ENCODE assay signal across 29 mouse cellular contexts in genomic region chr6:34149066-34149465, GRCm38 (mm10). TPM values are rescaled to one million over a fixed set of nuclear protein-coding genes. Genes with fewer than 3 reads are reported as not detected.
DNase-seq lines count a peak whose midpoint lies in the region; ATAC-seq and TF ChIP-seq lines count a peak whose summit lies in the region.
"Had no signal": no experiment of that assay in that cellular context is flagged by ENCODE, and none has a peak within 500 bp of the region (broad histone marks: within the 10 kb centered on the region; RNA-seq: fewer than 3 reads in every experiment).

No protein-coding gene starts in this region.

- no peak for ATAC-seq in forebrain, embryonic 14.5 days
- ATAC-seq in liver, embryonic 11.5 days (replicated peaks; ENCODE audit: low FRiP score) = no peak
- no peak for ATAC-seq in liver, postnatal 0 days
- ATAC-seq in forebrain, embryonic 16.5 days = 0 out of 2 replicates have a peak, but pooled peaks have one; percentile 13
- ATAC-seq in erythroblast, adult 5-6 weeks (replicated peaks; ENCODE audit: low FRiP score, poor library complexity, severe bottlenecking) = no peak
- ATAC-seq: hindbrain, embryonic 16.5 days; Patski had no signal

- no peaks in the 10 kb centered on the region for H3K36me3 ChIP-seq in forebrain, embryonic 14.5 days (ENCODE audit: control insufficient read depth, insufficient read depth, low read length)
- no peaks in the 10 kb centered on the region for H3K36me3 ChIP-seq in forebrain, embryonic 10.5 days (replicated peaks)
- no peaks in the 10 kb centered on the region for H3K36me3 ChIP-seq in liver, embryonic 11.5 days (ENCODE audit: control insufficient read depth, insufficient read depth, low read length)
- H3K36me3 ChIP-seq in liver, postnatal 0 days (replicated peaks; ENCODE audit: insufficient read depth, low read length) = no peaks in the 10 kb centered on the region
- H3K36me3 ChIP-seq in forebrain, embryonic 16.5 days (ENCODE audit: control insufficient read depth, insufficient read depth) = no peaks in the 10 kb centered on the region
- H3K36me3 ChIP-seq: G1E; heart, embryonic 12.5 days; heart, embryonic 15.5 days; hindbrain, embryonic 10.5 days; hindbrain, embryonic 13.5 days; intestine, embryonic 15.5 days had no signal

- DNase-seq in forebrain, embryonic 14.5 days (ENCODE audit: low spot score) = peak; percentile 53
- no peak for DNase-seq in forebrain, embryonic 10.5 days (ENCODE audit: extremely low spot score, low spot score)
- peak; percentile 8 for DNase-seq in liver, embryonic 11.5 days (ENCODE audit: low spot score)
- DNase-seq in liver, postnatal 0 days = no peak
- DNase-seq: adrenal gland, adult 2 months; adrenal gland, postnatal 14 days; B cell, adult 2 months; cerebellum, adult 11-12 months; cerebellum, adult 8-10 months; cerebellum, postnatal 10 days; cerebellum, postnatal 36 days; embryo, embryonic 11 days; gastrocnemius, postnatal 10 days; gastrocnemius, postnatal 36 days; heart, postnatal 10 days; heart, postnatal 36 days; kidney, adult 11 months; kidney, adult 8-10 months had no signal

- H3K4me2 ChIP-seq in forebrain, embryonic 14.5 days (ENCODE audit: low read length) = no peak overlapping the region
- H3K4me2 ChIP-seq in liver, embryonic 11.5 days = no peak overlapping the region
- no peak overlapping the region for H3K4me2 ChIP-seq in liver, postnatal 0 days (ENCODE audit: low read depth, low read length)
- H3K4me2 ChIP-seq in forebrain, embryonic 16.5 days (ENCODE audit: low read length) = no peak overlapping the region
- H3K4me2 ChIP-seq: heart, embryonic 12.5 days; heart, embryonic 15.5 days; hindbrain, embryonic 13.5 days; intestine, embryonic 15.5 days had no signal

- H3K4me3 ChIP-seq in forebrain, embryonic 14.5 days (ENCODE audit: low read depth, low read length) = no peak overlapping the region
- no peak overlapping the region for H3K4me3 ChIP-seq in forebrain, embryonic 10.5 days
- no peak overlapping the region for H3K4me3 ChIP-seq in liver, embryonic 11.5 days (ENCODE audit: low read depth, low read length)
- no peak overlapping the region for H3K4me3 ChIP-seq in liver, postnatal 0 days (ENCODE audit: low read depth, low read length)
- H3K4me3 ChIP-seq in forebrain, embryonic 16.5 days (replicated peaks; ENCODE audit: low read length) = no peak overlapping the region
- H3K4me3 ChIP-seq: heart, embryonic 12.5 days; heart, embryonic 15.5 days; hindbrain, embryonic 10.5 days; hindbrain, embryonic 13.5 days; intestine, embryonic 15.5 days had no signal

- peaks cover 24% of the 10 kb centered on the region for H3K4me1 ChIP-seq in forebrain, embryonic 14.5 days (ENCODE audit: control insufficient read depth, insufficient read depth, low read length)
- peaks cover 16% of the 10 kb centered on the region for H3K4me1 ChIP-seq in forebrain, embryonic 10.5 days
- no peaks in the 10 kb centered on the region for H3K4me1 ChIP-seq in liver, embryonic 11.5 days (replicated peaks; ENCODE audit: control insufficient read depth, insufficient read depth, low read length)
- H3K4me1 ChIP-seq in liver, postnatal 0 days (ENCODE audit: insufficient read depth) = peaks cover 6% of the 10 kb centered on the region; the same call in 1 of the 2 replicates
- H3K4me1 ChIP-seq in forebrain, embryonic 16.5 days (replicated peaks; ENCODE audit: control insufficient read depth, insufficient read depth, low read length) = peaks cover 30% of the 10 kb centered on the region

- TF ChIP-seq EP300 in liver, postnatal 0 days (IDR thresholded peaks at IDR 0.05; ENCODE audit: low read depth) = no peak

- H3K9ac ChIP-seq in forebrain, embryonic 14.5 days (ENCODE audit: low read length) = no peak overlapping the region
- H3K9ac ChIP-seq in liver, embryonic 11.5 days (ENCODE audit: low read depth, low read length) = no peak overlapping the region
- H3K9ac ChIP-seq in liver, postnatal 0 days (replicated peaks) = no peak overlapping the region
- no peak overlapping the region for H3K9ac ChIP-seq in forebrain, embryonic 16.5 days (replicated peaks; ENCODE audit: low read depth, low read length)
- H3K9ac ChIP-seq: heart, embryonic 12.5 days; heart, embryonic 15.5 days; hindbrain, embryonic 13.5 days; intestine, embryonic 15.5 days had no signal

- no peaks in the 10 kb centered on the region for H3K9me3 ChIP-seq in forebrain, embryonic 14.5 days (replicated peaks; ENCODE audit: control insufficient read depth, low read length)
- no peaks in the 10 kb centered on the region; the same call in 1 of the 2 replicates for H3K9me3 ChIP-seq in forebrain, embryonic 10.5 days
- H3K9me3 ChIP-seq in liver, embryonic 11.5 days (ENCODE audit: control insufficient read depth, low read length) = peaks cover 2% of the 10 kb centered on the region; the same call in 1 of the 2 replicates
- no peaks in the 10 kb centered on the region for H3K9me3 ChIP-seq in liver, postnatal 0 days (ENCODE audit: low read length)
- H3K9me3 ChIP-seq in forebrain, embryonic 16.5 days (ENCODE audit: control insufficient read depth, low read length) = no peaks in the 10 kb centered on the region
- H3K9me3 ChIP-seq: heart, embryonic 12.5 days; heart, embryonic 15.5 days; intestine, embryonic 15.5 days had no signal

- 78% methylated on average over 9 of the region's 9 CpGs for WGBS in forebrain, embryonic 14.5 days
- WGBS in forebrain, embryonic 10.5 days = 90% methylated on average over 9 of the region's 9 CpGs
- 84% methylated on average over 9 of the region's 9 CpGs for WGBS in liver, embryonic 11.5 days
- 83% methylated on average over 9 of the region's 9 CpGs for WGBS in liver, postnatal 0 days (ENCODE audit: insufficient replicate concordance)
- WGBS in forebrain, embryonic 16.5 days = 61% methylated on average over 9 of the region's 9 CpGs

- no peak for TF ChIP-seq CTCF in liver, postnatal 0 days (IDR thresholded peaks at IDR 0.05; ENCODE audit: low read depth)

- peak overlapping the region; percentile 66 for H3K27ac ChIP-seq in forebrain, embryonic 14.5 days (ENCODE audit: low read depth, low read length)
- no peak overlapping the region for H3K27ac ChIP-seq in forebrain, embryonic 10.5 days
- no peak overlapping the region for H3K27ac ChIP-seq in liver, embryonic 11.5 days (ENCODE audit: low read depth, low read length)
- no peak overlapping the region for H3K27ac ChIP-seq in liver, postnatal 0 days (ENCODE audit: low read depth)
- peak overlapping the region; percentile 79 for H3K27ac ChIP-seq in forebrain, embryonic 16.5 days (ENCODE audit: low read length)
- H3K27ac ChIP-seq: heart, embryonic 15.5 days; hindbrain, embryonic 10.5 days; hindbrain, embryonic 13.5 days; intestine, embryonic 15.5 days had no signal

- no peaks in the 10 kb centered on the region for H3K27me3 ChIP-seq in forebrain, embryonic 14.5 days (replicated peaks; ENCODE audit: control insufficient read depth, insufficient read depth, low read length)
- H3K27me3 ChIP-seq in forebrain, embryonic 10.5 days (ENCODE audit: poor library complexity, severe bottlenecking) = no peaks in the 10 kb centered on the region
- no peaks in the 10 kb centered on the region for H3K27me3 ChIP-seq in liver, embryonic 11.5 days (replicated peaks; ENCODE audit: control insufficient read depth, insufficient read depth, low read length)
- no peaks in the 10 kb centered on the region for H3K27me3 ChIP-seq in liver, postnatal 0 days (ENCODE audit: insufficient read depth, low read length)
- H3K27me3 ChIP-seq in forebrain, embryonic 16.5 days (replicated peaks; ENCODE audit: control insufficient read depth, insufficient read depth, low read length) = no peaks in the 10 kb centered on the region
- H3K27me3 ChIP-seq: CH12.LX; heart, embryonic 12.5 days; heart, embryonic 15.5 days; hindbrain, embryonic 13.5 days; intestine, embryonic 15.5 days; Patski had no signal

RNA-seq across cellular contexts. Expression of gene Slc35b4, which starts 27.8 kb away (rescaled TPM):
- polyA plus RNA-seq in forebrain, embryonic 14.5 days (2014; fragmentation: Nextera tagmentation; extraction: Ambion mirVana) = 43.8 and 50.8 TPM in 2 replicates
- polyA plus RNA-seq in forebrain, embryonic 10.5 days (2016; fragmentation: Nextera tagmentation; extraction: Ambion mirVana) = 41.7 and 47.5 TPM in 2 replicates
- polyA plus RNA-seq in liver, embryonic 11.5 days (2014; fragmentation: Nextera tagmentation; extraction: Ambion mirVana) = 37.5 and 41.6 TPM in 2 replicates
- polyA plus RNA-seq in liver, postnatal 0 days (2015; fragmentation: Nextera tagmentation; extraction: Ambion mirVana) = 13.4 and 15.6 TPM in 2 replicates
- polyA plus RNA-seq in forebrain, embryonic 16.5 days (2015; fragmentation: Nextera tagmentation; extraction: Ambion mirVana) = 49.0 and 52.7 TPM in 2 replicates
- 5.8 and 10.7 TPM in 2 replicates for total RNA-seq in erythroblast, adult 5-6 weeks (2015; ENCODE audit: low replicate concordance)
- total RNA-seq in erythroblast, adult 5-6 weeks (2017; ENCODE audit: low replicate concordance) = 9.2 and 9.5 TPM in 2 replicates

Comparison
In these comparisons a context has a peak if more than half of its experiments do, and no peak if none do; other contexts are left out.
1. DNase-seq: peak in forebrain, embryonic 14.5 days (single experiment) and liver, embryonic 11.5 days (single experiment); none in forebrain, embryonic 10.5 days (single experiment) and liver, postnatal 0 days (single experiment).
2. H3K27ac ChIP-seq: peak in forebrain, embryonic 14.5 days (single experiment) and forebrain, embryonic 16.5 days (single experiment); none in forebrain, embryonic 10.5 days (single experiment), liver, embryonic 11.5 days (single experiment) and liver, postnatal 0 days (single experiment).